Mouse (Mus musculus): ENCODE measurements around the gene Slc16a13. TPM values are rescaled to one million over a fixed set of nuclear protein-coding genes. Genes with fewer than 3 reads are reported as not detected.

Gene Slc16a13
- polyA plus RNA-seq, 1 experiment from 2014 or later: 9.1 TPM

GRCm38 (mm10) chr11:70235254-70235900 lies 14.5 kb upstream of the Slc16a13 start:
- H3K27me3 ChIP-seq (replicated peaks; ENCODE audit: control insufficient read depth, insufficient read depth, low read length): peaks cover under 1% of the 10 kb centered on the region; the same call in 1 of the 2 replicates
- H3K36me3 ChIP-seq (ENCODE audit: control insufficient read depth, insufficient read depth, low read length): peaks cover 7% of the 10 kb centered on the region; the same call in 1 of the 2 replicates
- H3K9me3 ChIP-seq (ENCODE audit: control insufficient read depth, low read length): no peaks in the 10 kb centered on the region
- ATAC-seq (replicated peaks; ENCODE audit: low FRiP score) (no peak), DNase-seq (ENCODE audit: low spot score) (no peak)
- no peak overlapping the region for H3K4me3 ChIP-seq (ENCODE audit: low read depth, low read length)
- peaks cover 33% of the 10 kb centered on the region for H3K4me1 ChIP-seq (replicated peaks; ENCODE audit: control insufficient read depth, insufficient read depth, low read length)
- no peak overlapping the region for H3K4me2 ChIP-seq
- peak overlapping the region; percentile 39; the same call in 1 of the 2 replicates for H3K27ac ChIP-seq (ENCODE audit: low read depth, low read length)
- no peak overlapping the region for H3K9ac ChIP-seq (ENCODE audit: low read depth, low read length)
- WGBS: 85% methylated on average over 12 of the region's 12 CpGs

- Histone ChIP-seq H3K9ac (ENCODE audit: low read depth, low read length) (no peak overlapping the region), H3K4me2 (no peak overlapping the region), H3K9me3 (ENCODE audit: control insufficient read depth, low read length) (no peaks in the 10 kb centered on the region), H3K27me3 (replicated peaks; ENCODE audit: control insufficient read depth, insufficient read depth, low read length) (peaks cover 9% of the 10 kb centered on the region), H3K4me1 (replicated peaks; ENCODE audit: control insufficient read depth, insufficient read depth, low read length) (peaks cover 37% of the 10 kb centered on the region), H3K36me3 (ENCODE audit: control insufficient read depth, insufficient read depth, low read length) (peaks cover 7% of the 10 kb centered on the region; the same call in 1 of the 2 replicates), H3K27ac (ENCODE audit: low read depth, low read length) (no peak overlapping the region; the same call in 1 of the 2 replicates), H3K4me3 (ENCODE audit: low read depth, low read length) (no peak overlapping the region)
- WGBS: 52% methylated on average over 8 of the region's 8 CpGs
- DNase-seq (ENCODE audit: low spot score): no peak
- no peak for ATAC-seq (replicated peaks; ENCODE audit: low FRiP score)
Measured at GRCm38 (mm10) chr11:70234497-70234896, 13.6 kb upstream of the Slc16a13 start.

- Histone ChIP-seq H3K27ac (ENCODE audit: low read depth, low read length) (no peak overlapping the region), H3K4me2 (no peak overlapping the region)
- ATAC-seq (replicated peaks; ENCODE audit: low FRiP score): no peak
Measured at GRCm38 (mm10) chr11:70234037-70234436, 13.2 kb upstream of the Slc16a13 start.

GRCm38 (mm10) chr11:70233016-70233415 lies 12.2 kb upstream of the Slc16a13 start:
- Histone ChIP-seq H3K4me2 (peak overlapping the region; percentile 60), H3K9me3 (ENCODE audit: control insufficient read depth, low read length) (no peaks in the 10 kb centered on the region)

More at GRCm38 (mm10) chr11:70234037-70234436, 13.2 kb upstream of the Slc16a13 start:
- Histone ChIP-seq H3K36me3 (ENCODE audit: control insufficient read depth, insufficient read depth, low read length) (peaks cover 7% of the 10 kb centered on the region; the same call in 1 of the 2 replicates), H3K4me1 (replicated peaks; ENCODE audit: control insufficient read depth, insufficient read depth, low read length) (peaks cover 41% of the 10 kb centered on the region), H3K9ac (ENCODE audit: low read depth, low read length) (no peak overlapping the region), H3K27me3 (replicated peaks; ENCODE audit: control insufficient read depth, insufficient read depth, low read length) (peaks cover 13% of the 10 kb centered on the region), H3K9me3 (ENCODE audit: control insufficient read depth, low read length) (no peaks in the 10 kb centered on the region), H3K4me3 (ENCODE audit: low read depth, low read length) (no peak overlapping the region)
- DNase-seq (ENCODE audit: low spot score): no peak
- 61% methylated on average over 5 of the region's 5 CpGs for WGBS

GRCm38 (mm10) chr11:70232546-70232945 lies 11.7 kb upstream of the Slc16a13 start:
- DNase-seq (ENCODE audit: low spot score) (peak; percentile 58), ATAC-seq (replicated peaks; ENCODE audit: low FRiP score) (no peak)
- H3K36me3 ChIP-seq (ENCODE audit: control insufficient read depth, insufficient read depth, low read length): peaks cover 7% of the 10 kb centered on the region; the same call in 1 of the 2 replicates
- H3K4me3 ChIP-seq (ENCODE audit: low read depth, low read length): peak overlapping the region; percentile 35
- WGBS: 18% methylated on average over 10 of the region's 10 CpGs
- H3K4me2 ChIP-seq: peak overlapping the region; percentile 60
- peak overlapping the region; percentile 56; the same call in 1 of the 2 replicates for H3K9ac ChIP-seq (ENCODE audit: low read depth, low read length)
- H3K27ac ChIP-seq (ENCODE audit: low read depth, low read length): no peak overlapping the region
- H3K27me3 ChIP-seq (replicated peaks; ENCODE audit: control insufficient read depth, insufficient read depth, low read length): peaks cover 28% of the 10 kb centered on the region
- H3K9me3 ChIP-seq (ENCODE audit: control insufficient read depth, low read length): no peaks in the 10 kb centered on the region
- H3K4me1 ChIP-seq (replicated peaks; ENCODE audit: control insufficient read depth, insufficient read depth, low read length): peaks cover 43% of the 10 kb centered on the region

More at GRCm38 (mm10) chr11:70233016-70233415, 12.2 kb upstream of the Slc16a13 start:
- Histone ChIP-seq H3K9ac (ENCODE audit: low read depth, low read length) (no peak overlapping the region), H3K36me3 (ENCODE audit: control insufficient read depth, insufficient read depth, low read length) (peaks cover 7% of the 10 kb centered on the region; the same call in 1 of the 2 replicates), H3K4me3 (ENCODE audit: low read depth, low read length) (no peak overlapping the region), H3K4me1 (replicated peaks; ENCODE audit: control insufficient read depth, insufficient read depth, low read length) (peaks cover 43% of the 10 kb centered on the region), H3K27me3 (replicated peaks; ENCODE audit: control insufficient read depth, insufficient read depth, low read length) (peaks cover 24% of the 10 kb centered on the region), H3K27ac (ENCODE audit: low read depth, low read length) (no peak overlapping the region)
- ATAC-seq (replicated peaks; ENCODE audit: low FRiP score) (no peak), DNase-seq (ENCODE audit: low spot score) (no peak)
- 56% methylated on average over 8 of the region's 8 CpGs for WGBS

- Histone ChIP-seq H3K9me3 (ENCODE audit: control insufficient read depth, low read length) (no peaks in the 10 kb centered on the region), H3K27me3 (replicated peaks; ENCODE audit: control insufficient read depth, insufficient read depth, low read length) (peaks cover 41% of the 10 kb centered on the region), H3K27ac (ENCODE audit: low read depth, low read length) (0 out of 2 replicates have a peak overlapping the region, but pooled peaks have one; percentile 16), H3K4me1 (replicated peaks; ENCODE audit: control insufficient read depth, insufficient read depth, low read length) (peaks cover 38% of the 10 kb centered on the region), H3K4me2 (peak overlapping the region; percentile 66), H3K36me3 (ENCODE audit: control insufficient read depth, insufficient read depth, low read length) (peaks cover 2% of the 10 kb centered on the region; the same call in 1 of the 2 replicates), H3K4me3 (ENCODE audit: low read depth, low read length) (peak overlapping the region; percentile 37), H3K9ac (ENCODE audit: low read depth, low read length) (peak overlapping the region; percentile 25; the same call in 1 of the 2 replicates)
- WGBS: 1% methylated on average over 32 of the region's 32 CpGs
- DNase-seq (ENCODE audit: low spot score) (peak; percentile 82), ATAC-seq (replicated peaks; ENCODE audit: low FRiP score) (peak; percentile 64)
Measured at GRCm38 (mm10) chr11:70230239-70230727, 9.4 kb upstream of the Slc16a13 start.

- peak within 1 kb of the TSS; percentile 37 for H3K4me3 ChIP-seq (ENCODE audit: low read depth, low read length)
- ATAC-seq (replicated peaks; ENCODE audit: low FRiP score) (0 out of 2 replicates have a peak, but pooled peaks have one; percentile 8), DNase-seq (ENCODE audit: low spot score) (no peak)
- 0 out of 2 replicates have a peak within 1 kb of the TSS, but pooled peaks have one; percentile 16 for H3K27ac ChIP-seq (ENCODE audit: low read depth, low read length)
- H3K36me3 ChIP-seq (ENCODE audit: control insufficient read depth, insufficient read depth, low read length): no peaks in the 10 kb centered on the region
- H3K4me2 ChIP-seq: peak within 1 kb of the TSS; percentile 66
- peaks cover 44% of the 10 kb centered on the region for H3K27me3 ChIP-seq (replicated peaks; ENCODE audit: control insufficient read depth, insufficient read depth, low read length)
- no peaks in the 10 kb centered on the region for H3K9me3 ChIP-seq (ENCODE audit: control insufficient read depth, low read length)
- 3% methylated on average over 39 of the region's 39 CpGs for WGBS
- peak within 1 kb of the TSS; percentile 36 for H3K9ac ChIP-seq (ENCODE audit: low read depth, low read length)
- H3K4me1 ChIP-seq (replicated peaks; ENCODE audit: control insufficient read depth, insufficient read depth, low read length): peaks cover 29% of the 10 kb centered on the region
Measured at GRCm38 (mm10) chr11:70229260-70230010, 8.6 kb upstream of the Slc16a13 start, which contains the start of gene Bcl6b. TSS of gene Bcl6b (minus strand) at chr11:70229798.

- H3K4me3 ChIP-seq (ENCODE audit: low read depth, low read length): peak overlapping the region; percentile 37
- DNase-seq (ENCODE audit: low spot score) (peak; percentile 75), ATAC-seq (replicated peaks; ENCODE audit: low FRiP score) (peak; percentile 75)
- peak overlapping the region; percentile 66 for H3K4me2 ChIP-seq
- peaks cover 44% of the 10 kb centered on the region for H3K27me3 ChIP-seq (replicated peaks; ENCODE audit: control insufficient read depth, insufficient read depth, low read length)
- no peaks in the 10 kb centered on the region for H3K9me3 ChIP-seq (ENCODE audit: control insufficient read depth, low read length)
- 2% methylated on average over 19 of the region's 19 CpGs for WGBS
- H3K36me3 ChIP-seq (ENCODE audit: control insufficient read depth, insufficient read depth, low read length): no peaks in the 10 kb centered on the region
- H3K27ac ChIP-seq (ENCODE audit: low read depth, low read length): no peak overlapping the region
- peaks cover 31% of the 10 kb centered on the region for H3K4me1 ChIP-seq (replicated peaks; ENCODE audit: control insufficient read depth, insufficient read depth, low read length)
- peak overlapping the region; percentile 36; the same call in 1 of the 2 replicates for H3K9ac ChIP-seq (ENCODE audit: low read depth, low read length)
Measured at GRCm38 (mm10) chr11:70228828-70229227, 8.0 kb upstream of the Slc16a13 start.
